Mouse (Mus musculus): Measurements from ENCODE around the gene Ccdc187.

DNA sequence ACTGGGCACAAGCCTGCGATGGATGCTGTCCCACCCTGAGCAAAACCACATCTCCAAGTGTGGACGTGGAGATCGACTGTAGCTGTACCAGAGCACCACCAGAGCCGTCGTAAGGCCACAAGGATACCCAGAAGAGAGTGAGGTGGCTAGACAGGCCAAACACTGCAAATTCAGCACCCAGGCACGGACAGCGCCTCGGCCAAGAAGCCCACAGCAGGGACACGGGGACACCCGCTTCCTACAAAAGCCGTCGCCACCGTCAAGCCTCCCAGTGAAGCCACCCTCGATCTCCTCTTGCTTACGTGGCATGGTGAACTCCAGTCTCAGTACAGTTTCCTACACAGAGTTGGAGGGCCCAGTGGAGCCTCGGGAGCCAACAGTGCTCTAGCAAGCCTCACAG lies 89.2 kb downstream of the Ccdc187 start:
- TF ChIP-seq CTCF (IDR thresholded peaks at IDR 0.05; ENCODE audit: control insufficient read depth, insufficient read depth, insufficient read length), result no peak
- TF ChIP-seq MYOG (IDR thresholded peaks at IDR 0.05; ENCODE audit: control insufficient read depth, extremely low read depth, insufficient read length), result no peak
- no peak for TF ChIP-seq USF1 (IDR thresholded peaks at IDR 0.05; ENCODE audit: low read depth)
- TF ChIP-seq CEBPB (IDR thresholded peaks at IDR 0.05; ENCODE audit: low read depth), result no peak
- TF ChIP-seq MYOD1 (IDR thresholded peaks at IDR 0.05; ENCODE audit: control insufficient read depth, insufficient read length, low read depth), result no peak
- TF ChIP-seq MAX (IDR thresholded peaks at IDR 0.05), result no peak

Measured in C2C12 (cell line).